Mouse (Mus musculus) midbrain, embryonic 11.5 days (tissue): Measurements from ENCODE around the gene Kif1bp. TPM values are rescaled to one million over a fixed set of nuclear protein-coding genes. Genes with fewer than 3 reads are reported as not detected.
A peak's percentile ranks its signal among the peaks of the same experiment; 100 is the strongest.
"Not testable (repeated sequence)": the region's sequence is repeated elsewhere in the genome, so short reads cannot be mapped to it uniquely, and the experiment has no call there.

Source experiments
- ATAC-seq: fragments of 200-750 bp; cut with Nextera tagmentation; 2 replicates; pipeline ENCODE4 v1.8.0; 2017; ENCODE audit warnings: moderate TSS enrichment, moderate library complexity; ENCODE audit not compliant: low FRiP score
- DNase-seq: peaks from one replicate; pipeline ENCODE4 v3.0.0; 2015; ENCODE audit warnings: low spot score; ENCODE audit errors: missing footprints
- H3K27ac ChIP-seq: fragments of 300-500 bp; sonication (generic); 2 replicates; pipeline ENCODE4 v1.5.1; 2014; ENCODE audit warnings: low read depth, low read length
- H3K27me3 ChIP-seq: fragments of 300-500 bp; sonication (generic); 2 replicates; pipeline ENCODE4 v1.6.1; 2014; ENCODE audit warnings: mild to moderate bottlenecking, low read length, moderate library complexity, mixed read lengths; ENCODE audit not compliant: control insufficient read depth, insufficient read depth
- H3K36me3 ChIP-seq: fragments of 300-500 bp; sonication (generic); 2 replicates; pipeline ENCODE4 v1.6.1; 2014; ENCODE audit warnings: mild to moderate bottlenecking, low read length, moderate library complexity, mixed read lengths; ENCODE audit not compliant: control insufficient read depth, insufficient read depth
- H3K4me1 ChIP-seq: fragments of 300-500 bp; sonication (generic); 2 replicates; pipeline ENCODE4 v1.6.1; 2014; ENCODE audit warnings: low read length; ENCODE audit not compliant: control insufficient read depth, insufficient read depth
- H3K4me2 ChIP-seq: fragments of 300-500 bp; sonication (generic); 2 replicates; pipeline ENCODE4 v1.6.1; 2014; ENCODE audit warnings: mild to moderate bottlenecking, moderate library complexity
- H3K4me3 ChIP-seq: fragments of 300-500 bp; sonication (generic); 2 replicates; pipeline ENCODE4 v1.5.1; 2014; ENCODE audit warnings: low read depth, low read length
- H3K9ac ChIP-seq: fragments of 300-500 bp; sonication (generic); 2 replicates; pipeline ENCODE4 v1.6.1; 2014; ENCODE audit warnings: low read length
- H3K9me3 ChIP-seq: fragments of 300-500 bp; sonication (generic); 2 replicates; pipeline ENCODE4 v1.6.1; 2016; ENCODE audit warnings: low read length; ENCODE audit not compliant: control insufficient read depth
- WGBS: fragments of 180-500 bp; shearing (Covaris S2); extraction: QIAGEN DNeasy Blood & Tissue Kit; methylation state at CpG from one replicate; pipeline ENCODE4 v1.1.7; 2014; 5-methylcytosine and 5-hydroxymethylcytosine counted together
- polyA plus RNA-seq: library from polyadenylated mRNA; unstranded; fragments of >200 nt; fragmentation: Nextera tagmentation; extraction: Ambion mirVana; gene quantifications from 2 replicates; pipeline ENCODE4 v1.2.1, GENCODE M21; 2014

Kif1bp gene
- 56.2 and 61.1 TPM in 2 replicates for polyA plus RNA-seq

DNA sequence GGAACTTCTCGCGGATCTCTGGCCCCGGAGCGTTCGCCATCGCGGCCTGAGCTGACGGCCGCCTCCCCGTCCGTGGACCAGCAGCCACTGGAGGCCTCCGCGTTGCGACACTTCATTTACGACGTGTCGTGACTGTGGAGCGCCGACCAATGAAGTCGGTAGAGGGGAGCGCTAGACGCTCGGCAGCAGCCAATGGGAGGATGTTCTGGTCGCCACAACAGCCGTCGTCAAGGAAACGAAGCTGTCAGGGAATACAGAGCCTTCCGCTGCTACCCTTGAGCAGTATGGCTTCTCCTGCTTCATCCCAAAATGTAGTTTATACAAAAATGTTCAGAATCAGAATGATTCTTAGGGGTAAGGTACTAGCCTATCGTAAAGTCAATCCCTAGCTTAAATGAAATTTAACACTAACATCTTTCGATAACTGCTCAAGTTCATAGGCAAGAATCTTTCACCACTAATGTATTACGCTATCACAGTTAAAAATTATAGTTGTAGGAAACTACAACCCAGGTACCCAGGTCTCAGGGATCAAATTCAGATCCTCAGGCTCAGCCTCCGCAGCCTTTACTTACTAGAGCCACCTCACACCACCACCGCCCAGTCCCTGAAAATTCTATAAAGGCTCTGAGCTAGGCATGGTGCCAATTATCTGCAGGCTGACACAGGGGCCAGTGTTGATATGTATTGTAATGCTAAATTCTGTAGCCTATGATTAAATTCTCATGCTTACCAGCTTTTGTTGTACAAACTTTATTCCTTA, at the start of gene Kif1bp:
TSS of gene Kif1bp (minus strand) at position 120 of the 763 bp plus-strand sequence.
- DNase-seq (peak; percentile 99), ATAC-seq (peak; percentile 99)
- Histone ChIP-seq H3K9me3 (no peaks in the 10 kb centered on the region), H3K27me3 (no peaks in the 10 kb centered on the region), H3K27ac (no peak within 1 kb of the TSS), H3K36me3 (peaks cover 27% of the 10 kb centered on the region), H3K4me3 (peak within 1 kb of the TSS; percentile 98), H3K4me2 (peak within 1 kb of the TSS; percentile 94), H3K9ac (peak within 1 kb of the TSS; percentile 84), H3K4me1 (peaks cover 13% of the 10 kb centered on the region)
- WGBS, result 6% methylated on average over 33 of the region's 33 CpGs

- H3K4me3 ChIP-seq, result no peak overlapping the region
- no peak overlapping the region for H3K4me2 ChIP-seq
- H3K27ac ChIP-seq, result no peak overlapping the region
- H3K36me3 ChIP-seq, result no peaks in the 10 kb centered on the region
- 88% methylated on average over 3 of the region's 3 CpGs for WGBS
- H3K9me3 ChIP-seq, result no peaks in the 10 kb centered on the region
- no peak overlapping the region for H3K9ac ChIP-seq
- 0 out of 2 replicates have a peak, but pooled peaks cover 5% of the 10 kb centered on the region for H3K4me1 ChIP-seq
- DNase-seq, result no peak
- H3K27me3 ChIP-seq, result no peaks in the 10 kb centered on the region
- no peak for ATAC-seq
These were observed 25.9 kb upstream of the Kif1bp start for GRCm38 (mm10) chr10:62604161-62604560.

DNA sequence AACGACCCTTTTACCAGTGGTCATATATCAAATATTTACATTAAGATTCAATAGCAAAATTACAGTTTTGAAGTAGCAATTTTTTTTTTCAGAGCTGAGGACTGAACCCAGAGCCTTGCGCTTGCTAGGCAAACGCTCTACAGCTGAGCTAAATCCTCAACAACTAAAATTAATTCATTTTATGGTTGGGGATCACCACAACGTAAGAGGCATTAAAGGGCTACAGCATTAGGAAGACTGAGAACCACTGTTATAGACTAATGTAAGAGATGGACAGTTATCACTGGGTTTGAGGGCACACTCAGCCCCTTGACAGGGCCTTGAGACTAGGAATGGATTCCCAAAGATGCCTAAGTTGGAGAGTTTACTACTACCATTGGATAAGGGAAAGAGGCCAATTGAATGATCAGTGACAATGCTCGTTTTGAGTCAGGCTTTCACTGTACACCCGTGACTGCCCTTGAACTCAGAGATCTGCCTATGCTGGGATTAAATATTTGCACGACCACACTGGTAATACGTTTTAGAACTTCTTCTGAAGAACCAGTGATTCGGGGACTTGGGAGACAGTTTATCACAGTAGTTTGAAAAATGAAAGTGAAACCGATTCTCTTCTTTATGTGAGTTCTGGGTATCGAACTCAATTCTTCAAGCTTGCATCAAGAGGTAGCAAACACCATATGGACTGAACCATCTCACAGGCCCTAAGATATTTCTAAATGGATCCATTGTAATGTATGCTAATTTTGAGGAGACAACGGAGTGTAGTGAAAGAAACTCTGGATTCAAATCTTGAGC, 25.2 kb upstream of the Kif1bp start:
- no peak for DNase-seq
- no peak overlapping the region for H3K9ac ChIP-seq
- H3K4me2 ChIP-seq, result no peak overlapping the region
- 0 out of 2 replicates have a peak, but pooled peaks cover 5% of the 10 kb centered on the region for H3K4me1 ChIP-seq
- no peaks in the 10 kb centered on the region for H3K27me3 ChIP-seq
- 89% methylated on average over 12 of the region's 12 CpGs for WGBS
- H3K9me3 ChIP-seq, result no peaks in the 10 kb centered on the region
- H3K36me3 ChIP-seq, result peaks cover 2% of the 10 kb centered on the region; the same call in 1 of the 2 replicates
- H3K4me3 ChIP-seq, result no peak overlapping the region
- H3K27ac ChIP-seq, result no peak overlapping the region
- no peak for ATAC-seq

DNA sequence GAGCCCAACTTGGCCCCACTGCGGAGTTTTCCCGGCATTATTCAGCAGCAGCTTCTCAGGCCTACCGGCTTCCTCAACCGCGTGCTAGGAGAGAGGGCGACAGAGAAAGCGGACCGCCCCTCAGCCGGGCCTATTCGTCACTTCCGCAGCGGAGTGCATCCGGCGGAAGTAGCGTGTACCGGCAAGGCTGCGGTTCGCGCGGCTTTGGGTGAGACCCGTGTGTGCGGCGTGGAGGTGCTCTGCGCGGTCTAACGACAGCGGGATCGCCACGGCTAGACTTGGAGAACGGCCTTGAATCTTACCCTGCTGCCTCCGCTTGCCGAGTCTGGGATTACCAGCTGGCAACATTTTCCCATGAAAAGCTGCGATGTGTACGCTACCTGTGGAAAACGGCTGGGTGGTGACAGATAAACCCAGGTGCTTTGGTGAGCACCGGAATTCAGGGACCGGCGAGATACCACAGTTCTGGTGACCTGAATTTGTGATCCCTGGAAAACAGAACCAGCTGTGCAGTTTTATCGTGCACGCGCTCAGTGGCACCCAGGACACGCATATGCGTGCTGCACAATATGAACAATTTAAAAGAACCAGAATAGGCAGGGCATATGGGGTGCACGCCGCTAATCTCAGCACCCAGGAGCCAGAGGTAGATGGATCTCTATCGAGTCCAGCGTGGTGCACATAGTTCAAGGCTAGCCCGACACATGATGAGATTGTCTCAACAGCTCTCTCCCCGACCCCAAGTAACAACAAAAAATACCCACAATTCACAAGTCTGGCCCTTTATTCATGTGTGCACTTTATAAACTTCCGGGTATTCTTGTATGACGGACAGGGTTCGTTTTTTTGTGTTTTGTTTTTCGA, 24.2 kb upstream of the Kif1bp start, which contains the start of gene Ddx21:
TSS of gene Ddx21 (minus strand) at position 105 of the 864 bp plus-strand sequence.
- H3K36me3 ChIP-seq, result peaks cover 4% of the 10 kb centered on the region; the same call in 1 of the 2 replicates
- no peaks in the 10 kb centered on the region for H3K9me3 ChIP-seq
- 8% methylated on average over 53 of the region's 53 CpGs for WGBS
- peak within 1 kb of the TSS; percentile 98 for H3K4me2 ChIP-seq
- peak within 1 kb of the TSS; percentile 78 for H3K9ac ChIP-seq
- H3K27me3 ChIP-seq, result no peaks in the 10 kb centered on the region
- 0 out of 2 replicates have a peak within 1 kb of the TSS, but pooled peaks have one; percentile 6 for H3K27ac ChIP-seq
- DNase-seq (peak; percentile 99), ATAC-seq (peak; percentile 99)
- H3K4me3 ChIP-seq, result peak within 1 kb of the TSS; percentile 70
- 0 out of 2 replicates have a peak, but pooled peaks cover 5% of the 10 kb centered on the region for H3K4me1 ChIP-seq

DNA sequence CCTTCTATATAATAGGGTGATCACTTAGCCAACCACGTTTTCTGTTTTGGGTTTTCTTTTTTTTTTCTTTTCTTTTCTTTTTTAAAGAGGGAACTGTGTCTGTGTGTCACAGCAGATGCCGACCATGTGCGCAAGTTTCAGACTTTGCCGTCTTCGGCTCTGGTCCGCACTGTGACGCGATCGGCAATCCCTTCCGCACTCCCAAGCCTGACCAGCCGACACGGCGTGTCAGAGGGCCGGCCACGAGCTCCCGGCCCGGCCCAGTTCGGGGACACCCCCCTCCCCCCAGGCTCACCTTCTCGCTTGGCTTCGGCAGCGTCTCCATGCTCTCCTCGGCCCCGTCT, 23.5 kb upstream of the Kif1bp start:
- H3K27ac ChIP-seq, result 0 out of 2 replicates have a peak overlapping the region, but pooled peaks have one; percentile 6
- no peaks in the 10 kb centered on the region for H3K9me3 ChIP-seq
- WGBS, result under 1% methylated on average over 23 of the region's 23 CpGs
- no peaks in the 10 kb centered on the region for H3K27me3 ChIP-seq
- DNase-seq (no peak), ATAC-seq (peak; percentile 87)
- H3K4me3 ChIP-seq, result peak overlapping the region; percentile 70
- peaks cover 7% of the 10 kb centered on the region; the same call in 1 of the 2 replicates for H3K36me3 ChIP-seq
- H3K4me2 ChIP-seq, result peak overlapping the region; percentile 98
- 0 out of 2 replicates have a peak, but pooled peaks cover 5% of the 10 kb centered on the region for H3K4me1 ChIP-seq
- H3K9ac ChIP-seq, result peak overlapping the region; percentile 78

DNA sequence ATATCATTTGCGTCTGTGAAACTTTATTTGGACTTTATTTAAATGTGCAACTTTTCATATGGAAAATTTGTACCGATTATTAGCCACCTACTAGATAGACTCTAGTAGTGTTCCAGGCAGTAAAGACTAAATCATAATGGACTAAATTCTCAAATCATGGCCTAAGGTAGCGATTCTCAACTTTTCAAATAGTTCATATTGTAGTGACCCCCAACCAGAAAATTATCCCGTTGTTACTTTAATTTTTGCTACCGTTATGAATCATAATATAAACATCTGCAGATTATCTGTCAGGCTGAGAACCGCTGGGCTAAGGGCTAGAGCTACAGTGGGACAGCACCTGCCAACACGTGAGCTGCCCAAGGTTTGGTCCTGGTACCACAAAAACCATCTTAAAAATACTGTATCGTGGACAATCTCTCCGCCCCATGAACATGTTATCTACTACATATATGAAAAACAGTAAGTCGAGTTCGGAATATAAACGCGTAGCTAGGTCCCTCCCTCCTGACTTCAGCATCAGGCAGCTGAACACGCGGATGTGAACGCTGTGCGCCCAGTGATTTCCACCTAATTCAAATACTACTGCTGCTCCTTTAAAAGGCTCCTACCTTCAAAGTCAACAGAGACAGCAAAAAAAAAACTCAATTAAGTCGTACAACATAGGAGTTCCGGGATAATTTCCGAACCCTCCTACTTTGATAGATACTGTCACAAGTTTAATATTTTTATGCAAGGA, 23.0 kb upstream of the Kif1bp start:
- Histone ChIP-seq H3K4me1 (0 out of 2 replicates have a peak, but pooled peaks cover 5% of the 10 kb centered on the region), H3K36me3 (peaks cover 7% of the 10 kb centered on the region; the same call in 1 of the 2 replicates), H3K27ac (no peak overlapping the region), H3K4me2 (peak overlapping the region; percentile 98), H3K9ac (peak overlapping the region; percentile 78), H3K9me3 (no peaks in the 10 kb centered on the region), H3K4me3 (peak overlapping the region; percentile 70), H3K27me3 (no peaks in the 10 kb centered on the region)
- peak; percentile 90 for DNase-seq
- ATAC-seq, result no peak
- WGBS, result 13% methylated on average over 20 of the region's 20 CpGs

DNA sequence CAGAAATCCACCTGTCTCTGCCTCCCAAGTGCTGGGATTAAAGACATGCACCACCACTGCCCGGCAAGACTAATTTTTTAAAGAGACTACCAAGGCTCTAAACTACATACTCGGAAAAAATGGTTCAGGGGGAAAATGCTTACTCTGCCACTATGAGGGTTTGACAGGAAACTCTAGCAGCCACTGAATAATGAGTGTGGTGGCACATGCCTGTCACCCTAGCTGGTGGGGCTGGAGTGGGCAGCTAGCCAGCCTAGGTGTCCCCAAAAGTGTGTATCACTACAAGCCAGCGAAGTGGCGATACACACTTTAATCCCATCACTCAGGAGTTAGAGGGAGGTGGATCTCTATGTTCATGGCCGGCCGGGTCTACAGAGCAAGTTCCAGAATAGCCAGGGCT, 21.8 kb upstream of the Kif1bp start:
- Histone ChIP-seq H3K36me3 (peaks cover 7% of the 10 kb centered on the region; the same call in 1 of the 2 replicates), H3K4me1 (0 out of 2 replicates have a peak, but pooled peaks cover 5% of the 10 kb centered on the region), H3K27me3 (no peaks in the 10 kb centered on the region), H3K4me2 (no peak overlapping the region), H3K9ac (no peak overlapping the region), H3K9me3 (no peaks in the 10 kb centered on the region), H3K4me3 (no peak overlapping the region), H3K27ac (no peak overlapping the region)
- ATAC-seq (no peak), DNase-seq (no peak)
- 88% methylated on average over 6 of the region's 6 CpGs for WGBS

DNA sequence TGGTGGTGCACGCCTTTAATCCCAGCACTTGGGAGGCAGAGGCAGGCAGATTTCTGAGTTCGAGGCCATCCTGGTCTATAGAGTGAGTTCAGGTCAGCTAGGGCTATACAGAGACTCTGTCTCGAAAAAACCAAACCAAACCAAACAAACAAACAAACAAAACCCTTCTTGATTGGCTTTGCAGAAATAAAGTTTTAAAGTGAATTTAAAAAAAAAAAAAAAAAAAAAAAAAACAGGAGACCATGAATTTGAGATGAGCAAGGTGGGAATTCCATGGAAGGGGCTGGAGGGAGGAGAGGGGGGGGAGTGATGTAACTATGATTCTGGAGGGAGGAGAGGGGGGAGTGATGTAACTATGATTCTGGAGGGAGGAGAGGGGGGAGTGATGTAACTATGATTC, 21.1 kb upstream of the Kif1bp start:
- H3K36me3 ChIP-seq, result peaks cover 12% of the 10 kb centered on the region; the same call in 1 of the 2 replicates
- H3K9me3 ChIP-seq, H3K4me2 ChIP-seq, H3K4me3 ChIP-seq, H3K27ac ChIP-seq, H3K27me3 ChIP-seq, H3K4me1 ChIP-seq, H3K9ac ChIP-seq, ATAC-seq, DNase-seq: not testable (repeated sequence)
- WGBS, result 91% methylated on average over 3 of the region's 3 CpGs
